Mouse (Mus musculus) ES-Bruce4 (cell line): ENCODE data around the gene Xndc1.

Experiments used
- CTCF ChIP-seq: IDR thresholded peaks from one replicate; pipeline ENCODE4 v1.8.1; 2011; ENCODE audit warnings: low read depth, low read length
- EP300 ChIP-seq: IDR thresholded peaks from 2 replicates; pipeline ENCODE4 v1.6.1; 2011; ENCODE audit warnings: low read depth, low read length; ENCODE audit not compliant: insufficient read depth
- POLR2A ChIP-seq: IDR thresholded peaks from one replicate; pipeline ENCODE4 v1.8.1; 2011; ENCODE audit warnings: low read length; ENCODE audit not compliant: insufficient read depth

DNA sequence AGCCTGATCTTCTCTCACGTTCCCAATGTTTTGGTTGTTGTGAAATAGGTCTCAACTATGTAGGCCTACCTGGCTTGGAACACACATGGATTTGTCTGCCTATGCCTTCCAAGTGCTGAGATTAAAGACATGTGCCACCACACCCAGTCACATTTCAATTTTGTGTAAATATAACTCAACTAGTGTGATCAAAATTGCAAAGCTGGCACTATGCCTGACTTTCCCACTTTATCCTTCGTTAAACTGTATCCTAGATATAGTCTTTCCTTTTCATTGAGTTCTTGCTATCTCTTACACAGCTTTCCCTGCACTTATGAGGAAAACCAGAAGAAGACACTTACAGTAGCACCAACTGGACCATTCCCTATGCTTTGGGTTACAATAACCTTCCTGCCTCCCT is 29.8 kb upstream of the Xndc1 start:
- TF ChIP-seq CTCF (no peak), POLR2A (no peak), EP300 (no peak)
